Mouse (Mus musculus): ENCODE measurements around the gene Oasl1. TPM values are rescaled to one million over a fixed set of nuclear protein-coding genes. Genes with fewer than 3 reads are reported as not detected.

Oasl1 gene
- total RNA-seq, 4 experiments from 2014 or later = 0.35 to 0.68 TPM; not detected in 2

DNA sequence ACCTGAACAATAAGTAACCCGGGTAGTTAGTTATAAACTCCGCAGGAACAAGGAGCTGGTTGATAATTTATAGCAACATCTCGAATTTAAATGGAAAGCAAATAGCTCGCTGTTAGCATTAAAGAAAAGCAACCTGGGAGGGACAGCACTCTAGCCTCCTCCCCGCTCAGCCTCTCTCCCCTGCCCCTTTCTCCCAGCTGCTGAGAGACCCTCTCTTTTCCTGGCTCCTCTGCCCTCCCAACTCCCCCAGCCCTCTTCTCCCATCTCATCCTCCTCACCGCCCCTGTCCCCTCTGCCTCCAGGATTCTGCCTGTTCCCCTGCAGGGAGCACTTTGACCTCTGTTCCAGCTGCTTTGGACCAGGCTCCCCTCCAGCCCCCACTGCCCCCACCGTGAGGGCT is 45.6 kb downstream of the Oasl1 start:
- no peak for DNase-seq (ENCODE audit: low spot score in 2 of 2)

DNA sequence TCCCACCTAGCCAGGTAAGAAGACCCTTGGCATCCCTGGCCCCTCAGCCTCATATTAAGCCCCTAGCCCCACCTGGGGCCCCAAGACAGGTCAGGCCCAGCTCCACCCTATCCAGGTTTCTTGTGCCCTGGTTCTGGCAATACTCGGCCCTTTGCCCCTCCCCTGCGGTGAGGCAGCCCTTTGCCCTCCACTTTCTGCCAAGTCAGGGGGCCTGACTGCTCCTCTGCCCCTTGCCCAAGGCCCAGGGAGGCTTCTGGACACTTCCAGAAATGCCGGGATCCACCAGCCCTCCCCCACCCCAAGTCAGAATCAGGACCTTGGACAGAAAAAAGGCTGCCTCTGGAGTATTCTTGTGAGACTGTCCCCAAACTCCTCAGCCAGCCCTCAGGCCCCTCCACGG is 46.0 kb downstream of the Oasl1 start:
- DNase-seq (ENCODE audit: low spot score in 2 of 2) = no peak

GRCm38 (mm10) chr5:114969609-114970215 is 46.7 kb downstream of the Oasl1 start:
- DNase-seq (ENCODE audit: low spot score in 2 of 2) = no peak

DNA sequence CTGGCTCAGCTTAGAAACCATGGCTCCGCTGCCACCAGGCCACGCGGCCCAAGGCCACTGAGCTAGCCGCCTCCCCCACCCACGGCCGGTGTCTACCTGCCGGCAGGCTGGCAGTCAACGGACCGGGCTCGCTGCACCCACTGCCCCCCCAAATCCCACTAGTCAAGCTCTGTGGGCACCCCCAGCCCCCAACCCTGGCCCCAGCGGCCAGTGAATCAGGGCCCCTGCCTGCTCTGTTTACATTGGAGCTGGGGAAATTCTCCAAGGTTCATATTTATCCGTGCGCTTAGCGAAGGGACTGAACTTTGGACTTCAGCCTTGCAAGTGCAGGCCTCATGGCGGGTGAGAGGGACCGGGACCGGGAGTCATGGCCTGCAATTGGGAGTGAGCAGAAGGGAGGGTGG is 47.8 kb downstream of the Oasl1 start, which contains the start of gene Hnf1a:
Hnf1a (minus strand) TSS at position 271 of the 404 bp plus-strand sequence.
- no peak for DNase-seq (ENCODE audit: low spot score in 2 of 2)

DNA sequence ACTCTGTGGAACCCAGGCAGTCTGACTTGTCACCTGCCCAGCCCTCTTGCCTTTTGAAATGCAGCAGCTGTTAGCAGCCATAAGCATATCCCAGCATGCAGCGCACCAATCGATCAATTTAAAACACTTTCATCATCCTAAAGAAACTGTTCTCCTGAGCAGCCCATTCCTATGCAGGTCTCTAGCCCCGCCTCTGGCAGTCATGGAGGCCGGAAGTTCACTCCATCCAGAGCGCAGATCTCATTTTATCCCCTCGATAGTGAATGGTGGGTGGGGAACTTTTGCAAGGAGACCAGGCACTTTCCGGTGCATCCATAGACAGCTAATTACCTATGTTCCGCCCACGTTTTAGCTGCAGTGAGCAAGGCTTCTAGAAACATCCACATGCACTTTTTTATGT is 49.2 kb downstream of the Oasl1 start:
- no peak for DNase-seq (ENCODE audit: low spot score in 2 of 2)

DNA sequence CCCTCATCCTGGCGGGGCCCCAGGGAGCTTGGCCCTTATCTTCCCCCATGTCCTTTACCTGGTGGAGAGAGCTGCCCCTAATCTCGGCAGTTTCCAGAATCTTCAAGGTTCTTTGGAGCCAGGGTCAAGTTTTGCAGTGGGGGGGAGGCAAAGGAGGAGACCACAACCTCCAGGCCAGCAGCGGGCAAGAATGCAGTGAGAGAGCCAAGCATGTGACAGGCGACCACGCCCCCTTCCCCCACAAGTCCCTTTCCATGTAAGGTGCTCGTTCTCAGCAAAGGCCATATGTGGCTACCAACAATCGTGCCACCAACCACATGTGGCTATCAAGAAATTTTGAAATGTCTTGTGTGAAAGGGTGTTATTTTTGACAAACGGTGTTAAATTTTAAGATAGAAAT is 50.1 kb downstream of the Oasl1 start:
- no peak for DNase-seq (ENCODE audit: low spot score in 2 of 2)

GRCm38 (mm10) chr5:114976935-114977334 is 53.9 kb downstream of the Oasl1 start:
- no peak for DNase-seq (ENCODE audit: low spot score in 2 of 2)

DNA sequence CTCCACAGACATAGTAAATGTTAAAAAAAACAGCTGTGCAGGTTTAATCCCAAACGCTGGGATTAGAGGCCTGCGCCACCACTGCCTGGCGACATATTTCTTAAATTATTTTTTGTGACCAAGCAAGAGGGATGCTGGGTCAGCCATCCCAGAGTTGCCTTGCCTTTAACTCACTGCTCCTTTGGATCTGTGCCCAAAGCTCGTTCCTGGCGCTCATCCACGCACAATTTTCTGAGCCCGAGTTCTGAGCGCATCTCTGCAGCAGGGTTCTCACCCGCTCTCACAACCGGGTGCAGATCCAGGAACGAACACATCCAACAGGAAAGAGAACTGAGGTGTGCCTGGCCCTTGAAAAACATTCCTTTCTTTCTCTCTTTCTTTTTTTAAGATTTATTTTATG is 55.4 kb downstream of the Oasl1 start:
- DNase-seq (ENCODE audit: low spot score in 2 of 2) = no peak

GRCm38 (mm10) chr5:114978888-114979249 is 55.8 kb downstream of the Oasl1 start:
- no peak for DNase-seq (ENCODE audit: low spot score in 2 of 2)

DNA sequence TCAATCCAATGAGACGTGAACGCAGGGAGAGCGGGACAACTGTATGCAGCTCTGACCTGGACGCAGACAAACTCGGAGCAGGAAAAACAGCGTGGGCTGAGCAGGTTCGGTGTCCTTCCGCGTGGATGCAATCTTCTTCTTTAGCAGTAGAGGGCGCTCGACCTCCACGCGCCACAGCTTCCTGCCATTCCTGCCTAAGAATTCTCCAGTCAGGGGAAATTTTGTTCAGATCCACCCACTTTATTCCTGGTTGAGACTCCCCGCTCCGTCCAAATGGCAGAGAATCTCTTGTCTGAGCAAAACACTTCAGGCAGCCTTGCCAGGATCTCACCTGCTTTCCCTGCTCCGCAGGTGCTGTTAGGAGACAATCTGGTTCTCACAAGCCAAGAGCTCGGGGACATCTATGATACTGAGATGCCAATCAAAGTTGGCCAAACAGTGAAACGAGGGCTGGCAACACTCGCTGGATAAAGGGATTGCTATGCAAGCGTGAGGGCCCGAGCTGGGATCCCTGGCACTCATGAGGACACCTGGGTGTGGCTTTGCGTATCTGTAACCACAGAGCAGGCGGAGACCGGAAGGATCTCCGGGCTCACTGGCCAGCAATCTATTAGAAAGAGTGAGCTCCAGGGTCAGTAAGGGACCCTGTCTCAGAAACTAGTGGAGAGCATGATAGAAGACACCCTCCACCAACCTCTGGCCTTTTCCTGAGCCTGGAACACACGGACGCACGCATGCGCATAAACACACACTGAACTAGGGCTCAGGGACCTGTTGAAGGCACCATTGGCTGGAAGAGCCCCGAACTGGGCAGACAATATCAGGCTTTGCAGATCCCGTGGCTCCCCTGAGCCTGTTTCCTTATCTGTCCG is 56.4 kb downstream of the Oasl1 start:
- peak; percentile 33 to 61 for DNase-seq (ENCODE audit: low spot score in 2 of 2)

DNA sequence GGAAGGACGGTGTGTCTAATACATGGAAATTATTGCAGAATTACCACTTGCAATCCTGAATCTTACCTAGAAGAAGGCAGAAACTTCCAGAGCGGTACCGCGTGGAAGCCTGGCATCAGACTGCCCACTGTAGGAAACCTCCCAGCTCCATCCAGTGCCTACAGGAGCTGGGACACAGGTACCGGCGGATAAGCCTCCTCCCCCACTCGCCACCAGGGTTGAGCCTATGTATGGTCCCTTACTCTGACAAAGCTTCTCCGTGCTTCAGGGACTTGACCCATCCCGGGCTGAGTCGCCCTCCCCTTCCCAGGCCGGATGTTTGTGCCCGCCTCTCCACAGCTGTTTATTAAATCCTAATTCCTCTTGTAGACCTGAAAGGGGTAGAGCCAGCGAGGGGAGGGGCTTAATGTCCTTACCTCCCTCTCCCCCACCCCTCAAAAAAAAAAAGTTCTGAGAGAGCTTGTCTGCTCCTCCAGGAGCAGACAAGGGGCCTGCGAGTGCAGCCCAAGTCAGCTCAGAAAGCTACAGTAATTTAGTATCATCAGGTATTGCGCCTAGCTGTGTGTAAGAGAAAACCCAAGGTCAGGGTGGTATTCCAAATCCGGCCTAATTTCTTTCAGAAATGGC is 57.2 kb downstream of the Oasl1 start:
- no peak for DNase-seq (ENCODE audit: low spot score in 2 of 2)

DNA sequence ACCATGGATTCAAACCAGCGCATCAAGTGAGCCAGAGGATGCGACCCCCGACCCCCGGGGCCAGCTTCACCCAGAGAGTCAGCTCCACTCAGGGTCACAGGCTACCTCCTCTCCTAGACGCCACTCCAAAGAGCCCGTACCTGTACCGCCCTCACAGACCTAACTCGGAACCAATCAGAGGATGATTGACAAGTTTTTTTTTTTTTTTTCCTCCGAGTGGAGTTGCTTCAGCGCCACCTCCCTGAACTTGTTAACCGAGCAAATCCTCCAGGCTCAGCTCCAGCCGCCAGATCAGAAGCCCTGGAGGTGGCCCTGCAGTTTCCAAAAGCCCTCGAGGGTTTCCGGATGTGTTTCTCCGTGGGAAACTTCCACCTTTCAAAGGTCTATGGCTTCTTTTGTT is 59.0 kb downstream of the Oasl1 start:
- DNase-seq (ENCODE audit: low spot score in 2 of 2) = no peak

GRCm38 (mm10) chr5:114985074-114985473 is 62.0 kb downstream of the Oasl1 start:
- DNase-seq (ENCODE audit: low spot score in 2 of 2) = no peak

Other genes starting within 250 kb of the Oasl1 start
- gene Gltp, start 232.3 kb upstream of the Oasl1 start, total RNA-seq (2022) = 10 to 100 TPM; 33.0 to 39.0 (median 35.4) TPM
- 10 to 100 TPM; 10.7 to 18.7 (median 13.2) TPM for gene Tchp, start 215.5 kb upstream of the Oasl1 start, total RNA-seq (2022)
- 10 to 100 TPM; 39.5 to 52.2 (median 45.9) TPM for gene Ankrd13a, start 148.6 kb upstream of the Oasl1 start, total RNA-seq (2022)
- gene Git2, start 147.7 kb upstream of the Oasl1 start, total RNA-seq (2022) = 10 to 100 TPM; 50.4 to 53.8 (median 52.0) TPM
- gene 1500011B03Rik, start 99.8 kb upstream of the Oasl1 start, total RNA-seq (2022) = 100 to 1,000 TPM; 142 to 159 (median 153) TPM
- gene 4930519G04Rik, start 69.6 kb upstream of the Oasl1 start, total RNA-seq (2022) = not detected
- gene Gm9936, start 64.6 kb upstream of the Oasl1 start, total RNA-seq (2022) = 1 to 10 TPM in 1 of 4 experiments, under 1 TPM in 3; 0.57 to 1.1 (median 0.83) TPM
- 1 to 10 TPM; 2.3 to 6.1 (median 3.9) TPM for gene Oasl2, start 26.3 kb upstream of the Oasl1 start, total RNA-seq (2022)
- 100 to 1,000 TPM; 192 to 228 (median 217) TPM for gene 2210016L21Rik, start 18.9 kb downstream of the Oasl1 start, total RNA-seq (2022)
- not detected for gene Hnf1a, start 47.9 kb downstream of the Oasl1 start, total RNA-seq (2022)
- 10 to 100 TPM; 83.7 to 90.3 (median 85.0) TPM for gene Sppl3, start 87.9 kb downstream of the Oasl1 start, total RNA-seq (2022)
- gene Gm10401, start 175.1 kb downstream of the Oasl1 start, total RNA-seq (2022) = not detected
- 1 to 10 TPM; 7.8 to 9.2 (median 8.9) TPM for gene Acads, start 196.1 kb downstream of the Oasl1 start, total RNA-seq (2022)
- 10 to 100 TPM; 21.2 to 26.9 (median 24.2) TPM for gene Unc119b, start 211.7 kb downstream of the Oasl1 start, total RNA-seq (2022)
- gene Mlec, start 234.9 kb downstream of the Oasl1 start, total RNA-seq (2022) = 10 to 100 TPM; 66.1 to 84.8 (median 72.3) TPM

All from left cerebral cortex, adult 8-10 months (tissue).